15 mouse cellular contexts compared by ENCODE assay signal in genomic region chr8:117373001-117373428, GRCm38 (mm10).
DNase-seq lines count a peak whose midpoint lies in the region; ATAC-seq and TF ChIP-seq lines count a peak whose summit lies in the region.
"Had no signal": no experiment of that assay in that cellular context is flagged by ENCODE, and none has a peak within 500 bp of the region (broad histone marks: within the 10 kb centered on the region; RNA-seq: fewer than 3 reads in every experiment).

No protein-coding gene starts in this region.

- no peak overlapping the region for H3K4me3 ChIP-seq in heart, postnatal 0 days (ENCODE audit: low read depth, low read length)
- H3K4me3 ChIP-seq in lung, postnatal 0 days (ENCODE audit: low read depth, low read length), result no peak overlapping the region
- no peak overlapping the region for H3K4me3 ChIP-seq in myocyte
- H3K4me3 ChIP-seq: erythroblast, embryonic 14.5 days had no signal

- H3K36me3 ChIP-seq in heart, postnatal 0 days (replicated peaks; ENCODE audit: control insufficient read depth, insufficient read depth, low read length), result no peaks in the 10 kb centered on the region; the same call in 1 of the 2 replicates
- no peaks in the 10 kb centered on the region for H3K36me3 ChIP-seq in lung, postnatal 0 days (ENCODE audit: insufficient read depth, low read length)
- peaks cover 3% of the 10 kb centered on the region for H3K36me3 ChIP-seq in myocyte (ENCODE audit: control insufficient read depth, insufficient read depth)

- peaks cover 12% of the 10 kb centered on the region for H3K79me2 ChIP-seq in myocyte (ENCODE audit: control insufficient read depth, insufficient read depth)

- 45% methylated on average over 11 of the region's 11 CpGs for WGBS in heart, postnatal 0 days
- 46% methylated on average over 11 of the region's 11 CpGs for WGBS in lung, postnatal 0 days

- H3K4me2 ChIP-seq in heart, postnatal 0 days (ENCODE audit: low read depth, low read length), result no peak overlapping the region
- H3K4me2 ChIP-seq in lung, postnatal 0 days (replicated peaks; ENCODE audit: low read depth, low read length), result no peak overlapping the region
- H3K4me2 ChIP-seq in myocyte (ENCODE audit: low read depth), result peak overlapping the region; percentile 19
- H3K4me2 ChIP-seq: heart, embryonic 11.5 days had no signal

- no peak for ATAC-seq in heart, postnatal 0 days (ENCODE audit: insufficient read depth, low read depth)
- ATAC-seq in lung, postnatal 0 days, result peak; percentile 59

- no peak overlapping the region for H3K9ac ChIP-seq in heart, postnatal 0 days (replicated peaks; ENCODE audit: low read depth, low read length)
- no peak overlapping the region for H3K9ac ChIP-seq in lung, postnatal 0 days (replicated peaks; ENCODE audit: low read depth)

- TF ChIP-seq POLR2A in myocyte (IDR thresholded peaks at IDR 0.05; ENCODE audit: insufficient read length, low read depth), result no peak

- intact Hi-C loops in heart, postnatal 36 days (cut with DNase I), result no loop called here

- DNase-seq in heart, postnatal 0 days (ENCODE audit: low spot score), result peak; percentile 59
- no peak for DNase-seq in heart, postnatal 36 days
- DNase-seq in lung, postnatal 0 days (ENCODE audit: low spot score), result peak; percentile 89
- DNase-seq in lung, postnatal 14 days, result no peak
- DNase-seq in adipocyte (ENCODE audit: low spot score), result peak; percentile 85
- no peak for DNase-seq in right cerebral cortex, adult 18-20 months
- DNase-seq in cerebellum, adult 11 months, result no peak
- DNase-seq: adrenal gland, postnatal 10 days; cerebellum, adult 9-10 months; lung, adult 18-20 months; right cerebral cortex, postnatal 4 days; thymus, postnatal 14 days had no signal

- H3K27ac ChIP-seq in heart, postnatal 0 days (ENCODE audit: low read depth), result no peak overlapping the region; the same call in 1 of the 2 replicates
- H3K27ac ChIP-seq in lung, postnatal 0 days (ENCODE audit: low read length), result peak overlapping the region; percentile 58

- H3K27me3 ChIP-seq in heart, postnatal 0 days (ENCODE audit: control insufficient read depth, insufficient read depth, low read length), result no peaks in the 10 kb centered on the region
- no peaks in the 10 kb centered on the region for H3K27me3 ChIP-seq in lung, postnatal 0 days (replicated peaks; ENCODE audit: insufficient read depth, low read length)
- no peaks in the 10 kb centered on the region for H3K27me3 ChIP-seq in myocyte (ENCODE audit: control insufficient read depth, insufficient read depth, insufficient read length)

- TF ChIP-seq CTCF in heart, postnatal 0 days (IDR thresholded peaks at IDR 0.05; ENCODE audit: low read depth), result no peak
- no peak for TF ChIP-seq CTCF in lung, postnatal 0 days (IDR thresholded peaks at IDR 0.05)

- no peaks in the 10 kb centered on the region for H3K9me3 ChIP-seq in heart, postnatal 0 days (replicated peaks; ENCODE audit: control insufficient read depth, low read length)
- no peaks in the 10 kb centered on the region for H3K9me3 ChIP-seq in lung, postnatal 0 days (ENCODE audit: low read length)

- no peak overlapping the region for H3ac ChIP-seq in myocyte (ENCODE audit: control insufficient read depth, insufficient read length)

- peaks cover 8% of the 10 kb centered on the region; the same call in 1 of the 2 replicates for H3K4me1 ChIP-seq in heart, postnatal 0 days (ENCODE audit: control insufficient read depth, insufficient read depth)
- H3K4me1 ChIP-seq in lung, postnatal 0 days (ENCODE audit: insufficient read depth, low read depth, low read length), result peaks cover 36% of the 10 kb centered on the region

- no peak for TF ChIP-seq EP300 in heart, postnatal 0 days (IDR thresholded peaks at IDR 0.05; ENCODE audit: low read depth)
- TF ChIP-seq EP300 in lung, postnatal 0 days (IDR thresholded peaks at IDR 0.05), result no peak; the same call in none of the 2 replicates

TF ChIP-seq in myocyte, 11 proteins besides CTCF, POLR2A, EP300 and RAD21:
- TF ChIP-seq TCF12 (IDR thresholded peaks at IDR 0.05; ENCODE audit: insufficient read depth, poor library complexity, severe bottlenecking) (no peak), CEBPB (IDR thresholded peaks at IDR 0.05; ENCODE audit: insufficient read depth, poor library complexity, severe bottlenecking) (peak; percentile 68), SRF (IDR thresholded peaks at IDR 0.05; ENCODE audit: control insufficient read depth, insufficient read length, low read depth) (no peak), MYOD1 (IDR thresholded peaks at IDR 0.05; ENCODE audit: control insufficient read depth in 1 of 3, insufficient read length in 2 of 3, low read depth in 2 of 3) (no peak), TCF3 (IDR thresholded peaks at IDR 0.05; ENCODE audit: insufficient read length, low read depth) (no peak), MYOG (IDR thresholded peaks at IDR 0.05; ENCODE audit: control insufficient read depth in 1 of 3, insufficient read depth in 1 of 3, insufficient read length in 2 of 3, low read depth in 2 of 3) (no peak)

Comparison
In these comparisons a context has a peak if more than half of its experiments do, and no peak if none do; other contexts are left out.
1. DNase-seq: peak in heart, postnatal 0 days (single experiment), lung, postnatal 0 days (single experiment) and adipocyte (single experiment); none in heart, postnatal 36 days (0 of 2), lung, postnatal 14 days (single experiment), right cerebral cortex, adult 18-20 months (single experiment) and cerebellum, adult 11 months (single experiment).